Mouse (Mus musculus) liver, embryonic 13.5 days (tissue): Measurements from ENCODE around the gene Tbl1x. TPM values are rescaled to one million over a fixed set of nuclear protein-coding genes. Genes with fewer than 3 reads are reported as not detected.
"Not testable (repeated sequence)": the region's sequence is repeated elsewhere in the genome, so short reads cannot be mapped to it uniquely, and the experiment has no call there.

Experiments
- ATAC-seq: fragments of 200-750 bp; cut with Nextera tagmentation; 2 replicates; pipeline ENCODE4 v1.8.0; 2017; ENCODE audit warnings: low read depth, mild to moderate bottlenecking, moderate number of reproducible peaks, moderate library complexity
- DNase-seq: peaks from one replicate; pipeline ENCODE4 v3.0.0; 2022
- H3K27ac ChIP-seq: fragments of 300-500 bp; sonication (generic); 2 replicates; pipeline ENCODE4 v1.5.1; 2015; ENCODE audit warnings: moderate library complexity, mild to moderate bottlenecking, inconsistent platforms
- H3K27me3 ChIP-seq: fragments of 300-500 bp; sonication (generic); 2 replicates; pipeline ENCODE4 v1.6.1; 2015; ENCODE audit warnings: mild to moderate bottlenecking, inconsistent platforms
- H3K36me3 ChIP-seq: fragments of 300-500 bp; sonication (generic); 2 replicates; pipeline ENCODE4 v1.6.1; 2015; ENCODE audit warnings: mild to moderate bottlenecking, inconsistent platforms
- H3K4me1 ChIP-seq: fragments of 300-500 bp; sonication (generic); replicated peaks from 2 replicates; pipeline ENCODE4 v1.6.1; 2015; ENCODE audit warnings: inconsistent platforms
- H3K4me2 ChIP-seq: fragments of 300-500 bp; sonication (generic); 2 replicates; pipeline ENCODE4 v1.6.1; 2015; ENCODE audit warnings: inconsistent platforms, mild to moderate bottlenecking, moderate library complexity
- H3K4me3 ChIP-seq: fragments of 300-500 bp; sonication (generic); replicated peaks from 2 replicates; pipeline ENCODE4 v1.5.1; 2015; ENCODE audit warnings: mild to moderate bottlenecking, inconsistent platforms
- H3K9ac ChIP-seq: fragments of 300-500 bp; sonication (generic); 2 replicates; pipeline ENCODE4 v1.6.1; 2015; ENCODE audit warnings: mild to moderate bottlenecking, inconsistent platforms
- H3K9me3 ChIP-seq: fragments of 300-500 bp; sonication (generic); replicated peaks from 2 replicates; pipeline ENCODE4 v1.6.1; 2016; ENCODE audit warnings: inconsistent platforms
- whole genome bisulfite sequencing: fragments of 180-500 bp; shearing (Covaris S2); methylation state at CpG from one replicate; pipeline ENCODE4 v1.1.7; 2015; ENCODE audit not compliant: insufficient replicate concordance; 5-methylcytosine and 5-hydroxymethylcytosine counted together
- polyA plus RNA-seq: library from polyadenylated mRNA; unstranded; fragments of >200 nt; fragmentation: Nextera tagmentation; extraction: Ambion mirVana; gene quantifications from 2 replicates; pipeline ENCODE4 v1.2.1, GENCODE M21; 2015

Gene Tbl1x
- polyA plus RNA-seq, 1 experiment from 2014 or later = 20.3 TPM

DNA sequence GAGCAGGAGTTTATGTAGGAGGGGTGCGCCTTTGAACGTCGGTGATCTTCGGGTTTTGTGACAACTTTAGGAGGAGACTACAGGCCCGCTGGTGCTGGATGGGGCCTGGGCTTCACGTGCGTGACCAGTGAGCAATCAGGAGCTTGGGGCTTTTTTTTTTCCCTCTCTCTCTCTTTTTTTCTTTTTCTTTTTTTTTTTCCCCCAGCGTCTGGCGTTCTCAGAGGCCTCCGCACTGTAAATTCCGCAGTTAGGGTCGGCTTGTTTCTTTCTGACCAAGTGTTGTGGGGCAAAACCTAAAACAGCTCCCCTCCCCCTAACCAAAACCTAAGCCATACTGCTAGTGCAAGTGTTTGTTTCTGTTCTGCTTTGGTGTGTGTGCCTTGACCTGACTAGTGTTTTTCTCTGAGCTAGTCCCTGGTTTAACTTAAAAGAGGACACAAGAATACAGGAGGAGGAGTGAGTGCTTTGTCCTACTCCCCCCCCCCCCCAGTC is 1.2 kb downstream of the Tbl1x start:
- 14% methylated on average over 12 of the region's 12 CpGs for WGBS
- ATAC-seq (no peak), DNase-seq (no peak)
- Histone ChIP-seq H3K27me3 (no peaks in the 10 kb centered on the region), H3K4me1 (peaks cover 35% of the 10 kb centered on the region), H3K4me3 (peak overlapping the region; percentile 73), H3K27ac (0 out of 2 replicates have a peak overlapping the region, but pooled peaks have one; percentile 77), H3K36me3 (no peaks in the 10 kb centered on the region), H3K4me2 (peak overlapping the region; percentile 75), H3K9ac (peak overlapping the region; percentile 80), H3K9me3 (no peaks in the 10 kb centered on the region)

DNA sequence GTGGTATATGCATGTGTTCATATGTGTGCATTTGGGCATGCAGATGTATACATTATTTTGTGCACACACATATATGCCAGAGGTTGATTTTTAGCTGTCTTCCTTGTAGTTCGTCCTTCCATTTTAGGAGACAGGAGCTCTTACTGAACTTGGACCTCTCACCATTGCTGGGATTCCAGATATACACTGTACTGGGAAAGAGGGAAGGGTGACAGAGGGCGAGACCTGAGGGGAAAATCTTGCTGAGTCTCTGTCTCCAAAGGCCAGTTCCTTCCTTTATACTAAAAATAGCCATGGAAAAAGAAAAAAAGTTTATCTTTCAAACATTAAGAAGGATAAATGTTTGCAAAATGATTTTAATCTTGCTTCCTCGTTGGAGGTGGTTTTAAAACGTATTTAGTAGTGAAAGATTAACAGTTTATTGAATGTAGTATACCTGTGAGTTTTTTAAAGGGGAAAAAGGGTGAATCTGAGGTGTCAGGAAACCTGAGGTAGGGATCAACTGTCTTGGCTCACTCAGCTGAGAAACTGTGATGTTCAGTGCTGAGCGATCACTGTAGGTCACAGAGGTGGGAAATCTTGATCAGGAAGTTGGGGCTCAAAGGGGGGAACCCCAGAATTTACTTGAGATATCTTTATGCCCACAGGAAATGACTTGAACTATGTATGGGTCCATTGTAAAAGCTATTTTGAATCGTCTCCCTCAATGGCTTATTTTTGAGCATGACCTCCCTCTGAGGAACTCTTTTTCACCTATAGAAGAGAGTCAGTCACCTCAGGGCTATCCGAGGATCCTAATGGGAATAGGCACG is 6.7 kb downstream of the Tbl1x start:
- Histone ChIP-seq H3K4me1 (peaks cover 30% of the 10 kb centered on the region), H3K4me3 (no peak overlapping the region), H3K36me3 (no peaks in the 10 kb centered on the region), H3K27ac (no peak overlapping the region), H3K27me3 (no peaks in the 10 kb centered on the region), H3K9me3 (no peaks in the 10 kb centered on the region), H3K4me2 (no peak overlapping the region), H3K9ac (no peak overlapping the region)
- WGBS = 39% methylated on average over 8 of the region's 8 CpGs
- DNase-seq (no peak), ATAC-seq (no peak)

DNA sequence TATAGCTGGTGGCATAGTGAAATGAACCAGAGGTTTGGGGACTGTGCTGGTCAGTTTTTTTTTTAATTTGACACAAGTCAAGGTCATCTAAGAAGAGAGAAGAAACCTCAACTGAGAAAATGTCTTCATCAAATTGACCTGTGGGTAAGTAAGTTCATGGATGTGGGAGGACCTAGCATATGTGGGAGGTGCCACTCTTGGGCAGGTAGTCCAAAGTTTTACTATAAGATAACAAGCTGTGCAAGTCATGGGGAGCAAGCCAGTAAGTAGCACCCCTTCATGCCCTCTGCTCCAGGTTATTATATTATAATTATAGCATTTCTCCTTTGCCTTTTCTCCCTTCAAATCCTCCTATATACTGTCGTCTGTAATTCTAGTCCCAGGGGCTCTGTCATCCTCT is 8.1 kb downstream of the Tbl1x start:
- 60% methylated on average over 1 of the region's 1 CpGs for WGBS

DNA sequence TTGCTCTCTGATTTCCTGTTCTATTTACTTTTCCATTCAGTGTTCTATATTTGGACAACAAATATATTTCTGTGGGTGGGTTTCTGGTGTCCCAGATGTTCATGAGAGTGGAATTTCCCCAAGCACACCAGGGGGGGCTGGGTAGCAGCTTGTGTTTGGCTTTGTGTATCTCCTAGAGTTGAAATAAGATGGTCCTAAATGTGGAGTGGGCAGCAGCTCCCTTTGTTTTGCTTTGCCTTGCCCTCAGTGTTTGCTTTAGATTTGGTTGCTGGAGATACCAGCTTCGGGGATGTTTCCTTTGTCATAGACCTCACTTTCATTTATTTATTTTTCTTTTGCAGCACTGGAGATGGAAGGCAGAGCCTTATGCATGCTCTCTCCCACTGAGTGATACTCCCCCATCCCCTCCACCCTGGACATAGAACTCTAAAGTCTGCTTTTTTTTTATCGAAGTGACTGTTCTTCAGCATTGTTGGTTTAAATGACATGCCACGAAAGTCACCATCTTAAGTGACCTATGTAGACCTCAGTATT is 12.1 kb downstream of the Tbl1x start:
- Histone ChIP-seq H3K27me3 (no peaks in the 10 kb centered on the region), H3K36me3 (no peaks in the 10 kb centered on the region), H3K27ac (no peak overlapping the region), H3K4me2 (no peak overlapping the region), H3K4me1 (peaks cover 7% of the 10 kb centered on the region), H3K9ac (no peak overlapping the region), H3K9me3 (no peaks in the 10 kb centered on the region), H3K4me3 (no peak overlapping the region)
- 55% methylated on average over 3 of the region's 3 CpGs for WGBS
- no peak for DNase-seq
- no peak for ATAC-seq

More for the DNA sequence above, 8.1 kb downstream of the Tbl1x start:
- Histone ChIP-seq H3K9me3 (no peaks in the 10 kb centered on the region), H3K4me2 (no peak overlapping the region), H3K4me1 (peaks cover 24% of the 10 kb centered on the region), H3K36me3 (no peaks in the 10 kb centered on the region), H3K27me3 (no peaks in the 10 kb centered on the region), H3K27ac (no peak overlapping the region), H3K4me3 (no peak overlapping the region), H3K9ac (no peak overlapping the region)
- ATAC-seq (no peak; the same call in 1 of the 2 replicates), DNase-seq (no peak)

DNA sequence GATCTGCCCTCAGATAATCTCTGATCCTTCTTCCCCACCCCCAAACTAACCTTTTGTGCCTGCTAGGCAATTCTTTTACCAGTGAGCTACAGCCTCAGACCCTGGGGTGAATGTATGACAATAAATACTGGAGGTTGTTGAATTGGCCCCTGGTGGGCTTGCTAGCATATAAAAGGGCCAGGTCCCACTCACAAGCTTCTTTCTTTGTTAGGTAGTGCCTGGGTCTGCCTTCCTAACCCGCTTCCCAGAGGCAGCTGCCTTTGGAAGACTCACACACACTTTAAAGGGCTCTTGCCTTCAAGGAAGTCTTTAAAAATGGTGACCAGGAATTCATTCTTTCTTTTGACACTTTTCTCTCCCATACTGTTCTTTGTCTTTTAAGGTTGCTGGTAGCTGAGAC is 14.4 kb downstream of the Tbl1x start:
- no peak for ATAC-seq
- WGBS = 57% methylated on average over 1 of the region's 1 CpGs
- Histone ChIP-seq H3K9me3 (no peaks in the 10 kb centered on the region), H3K4me1 (no peaks in the 10 kb centered on the region), H3K27me3 (no peaks in the 10 kb centered on the region), H3K36me3 (no peaks in the 10 kb centered on the region), H3K27ac (no peak overlapping the region), H3K9ac (no peak overlapping the region), H3K4me3 (no peak overlapping the region), H3K4me2 (no peak overlapping the region)
- no peak for DNase-seq

DNA sequence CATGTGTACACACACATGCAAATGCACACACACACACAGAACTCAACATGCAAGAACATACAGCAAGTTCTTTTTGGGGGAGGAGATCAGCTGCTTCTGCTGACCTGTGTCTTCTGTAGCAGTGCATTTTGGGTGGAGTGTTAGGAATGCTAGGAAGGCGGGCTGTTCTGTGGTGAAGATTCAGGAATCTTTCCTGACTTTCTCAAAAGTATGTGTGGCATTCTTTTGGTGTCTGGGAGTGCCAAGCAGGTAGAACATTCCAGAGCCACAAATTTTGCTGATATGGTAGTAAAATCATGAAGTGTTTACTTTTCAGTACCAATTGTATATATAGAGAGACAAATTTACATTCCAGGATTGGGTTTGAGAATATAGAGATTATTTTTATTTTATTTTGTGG is 17.6 kb downstream of the Tbl1x start:
- Histone ChIP-seq H3K4me1 (no peaks in the 10 kb centered on the region; the same call in 1 of the 2 replicates), H3K4me3 (no peak overlapping the region), H3K4me2 (no peak overlapping the region), H3K27me3 (no peaks in the 10 kb centered on the region), H3K27ac (no peak overlapping the region), H3K9ac (no peak overlapping the region), H3K36me3 (no peaks in the 10 kb centered on the region), H3K9me3 (no peaks in the 10 kb centered on the region)
- ATAC-seq (no peak), DNase-seq (no peak)
- WGBS = 81% methylated on average over 1 of the region's 1 CpGs

DNA sequence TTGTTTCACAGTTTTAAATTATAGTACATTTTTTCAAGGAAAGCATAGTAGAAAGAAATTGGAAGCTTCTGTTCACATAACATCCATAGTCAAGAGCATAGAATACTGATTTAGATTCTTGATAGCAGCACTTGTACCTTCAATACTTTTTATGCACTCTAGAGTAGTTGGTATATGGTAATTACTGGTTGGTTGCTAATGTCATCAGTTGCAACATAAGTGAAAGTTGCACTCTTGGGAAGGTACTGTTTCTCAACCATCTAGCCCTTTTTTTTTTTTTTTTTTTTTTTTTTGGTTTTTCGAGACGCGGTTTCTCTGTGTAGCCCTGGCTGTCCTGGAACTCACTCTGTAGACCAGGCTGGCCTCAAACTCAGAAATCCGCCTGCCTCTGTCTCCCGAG is 20.2 kb downstream of the Tbl1x start:
- Histone ChIP-seq H3K9me3 (no peaks in the 10 kb centered on the region), H3K36me3 (no peaks in the 10 kb centered on the region), H3K4me2 (no peak overlapping the region), H3K9ac (no peak overlapping the region), H3K27me3 (no peaks in the 10 kb centered on the region), H3K4me1 (no peaks in the 10 kb centered on the region; the same call in 1 of the 2 replicates), H3K27ac (no peak overlapping the region), H3K4me3 (no peak overlapping the region)
- ATAC-seq (no peak), DNase-seq (no peak)
- WGBS = 67% methylated on average over 4 of the region's 5 CpGs

DNA sequence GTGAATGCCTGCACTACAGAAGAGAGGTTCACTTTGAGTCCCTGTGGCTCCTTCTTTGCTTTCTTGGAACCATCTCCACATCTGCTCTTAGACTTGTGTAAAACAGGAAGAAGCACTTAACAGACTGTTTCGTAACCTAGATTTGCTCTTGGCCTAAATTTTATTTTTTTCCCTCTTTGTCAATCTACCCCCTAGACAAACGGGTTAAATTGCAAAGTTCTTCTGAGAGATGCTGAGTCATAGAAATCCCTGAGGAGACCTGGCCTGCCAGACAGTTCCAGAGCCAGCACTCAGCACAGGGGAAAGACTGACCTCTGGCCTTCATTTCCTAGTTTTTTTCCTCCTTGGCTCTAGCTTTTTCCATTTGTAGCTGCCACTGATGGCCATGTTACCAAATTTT is 23.1 kb downstream of the Tbl1x start:
- DNase-seq (no peak), ATAC-seq (no peak)
- 59% methylated on average over 2 of the region's 2 CpGs for WGBS

DNA sequence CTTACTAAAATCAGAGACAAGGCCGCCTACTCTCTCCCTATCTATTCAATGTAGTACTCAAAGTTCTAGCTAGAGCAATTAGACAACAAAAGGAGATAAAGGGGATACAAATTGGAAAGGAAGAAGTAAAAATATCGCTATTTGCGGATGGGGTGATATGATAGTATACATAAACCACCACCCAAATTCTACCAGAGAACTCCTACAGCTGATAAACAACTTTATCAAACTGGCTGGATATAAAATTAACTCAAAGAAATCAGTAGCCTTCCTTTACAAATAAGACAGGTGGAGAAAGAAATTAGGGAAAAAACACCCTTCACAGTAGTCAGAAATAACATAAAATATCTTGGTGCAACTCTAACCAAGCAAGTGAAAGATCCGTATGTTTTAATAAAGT is 29.0 kb downstream of the Tbl1x start:
- H3K4me2 ChIP-seq, H3K27me3 ChIP-seq, H3K9me3 ChIP-seq, DNase-seq, H3K36me3 ChIP-seq, H3K4me3 ChIP-seq, H3K9ac ChIP-seq, H3K27ac ChIP-seq, ATAC-seq: not testable (repeated sequence)
- peaks cover 14% of the 10 kb centered on the region for H3K4me1 ChIP-seq
- 51% methylated on average over 4 of the region's 4 CpGs for WGBS

More for the DNA sequence above, 23.1 kb downstream of the Tbl1x start:
- H3K4me3 ChIP-seq = no peak overlapping the region
- no peaks in the 10 kb centered on the region for H3K27me3 ChIP-seq
- no peaks in the 10 kb centered on the region; the same call in 1 of the 2 replicates for H3K4me1 ChIP-seq
- H3K27ac ChIP-seq = no peak overlapping the region
- H3K9me3 ChIP-seq = no peaks in the 10 kb centered on the region
- no peak overlapping the region for H3K4me2 ChIP-seq
- no peak overlapping the region for H3K9ac ChIP-seq
- H3K36me3 ChIP-seq = no peaks in the 10 kb centered on the region

DNA sequence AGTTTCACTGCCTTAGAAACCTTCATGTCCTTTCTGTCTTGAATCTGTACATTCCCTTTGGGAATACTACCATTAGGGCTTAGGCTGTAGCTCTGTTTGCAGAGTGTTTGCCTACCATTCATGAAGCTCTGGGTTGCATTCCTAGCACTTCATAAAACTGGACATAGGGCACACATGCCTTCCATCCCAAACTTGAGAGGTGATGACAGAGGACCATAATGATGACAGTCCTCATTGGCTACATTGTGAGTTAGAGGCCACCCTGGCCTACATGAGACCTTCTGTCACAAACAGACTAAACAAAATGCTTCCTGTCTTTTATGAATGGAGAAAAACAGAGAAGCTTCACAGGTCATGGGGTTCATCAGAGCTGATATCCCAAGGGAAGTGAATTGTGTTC is 33.2 kb downstream of the Tbl1x start:
- H3K4me2 ChIP-seq = no peak overlapping the region
- H3K9me3 ChIP-seq = no peaks in the 10 kb centered on the region
- H3K9ac ChIP-seq = no peak overlapping the region
- peaks cover 37% of the 10 kb centered on the region for H3K4me1 ChIP-seq
- no peaks in the 10 kb centered on the region for H3K27me3 ChIP-seq
- ATAC-seq (no peak), DNase-seq (no peak)
- no peak overlapping the region for H3K27ac ChIP-seq
- no peak overlapping the region for H3K4me3 ChIP-seq
- no peaks in the 10 kb centered on the region for H3K36me3 ChIP-seq

DNA sequence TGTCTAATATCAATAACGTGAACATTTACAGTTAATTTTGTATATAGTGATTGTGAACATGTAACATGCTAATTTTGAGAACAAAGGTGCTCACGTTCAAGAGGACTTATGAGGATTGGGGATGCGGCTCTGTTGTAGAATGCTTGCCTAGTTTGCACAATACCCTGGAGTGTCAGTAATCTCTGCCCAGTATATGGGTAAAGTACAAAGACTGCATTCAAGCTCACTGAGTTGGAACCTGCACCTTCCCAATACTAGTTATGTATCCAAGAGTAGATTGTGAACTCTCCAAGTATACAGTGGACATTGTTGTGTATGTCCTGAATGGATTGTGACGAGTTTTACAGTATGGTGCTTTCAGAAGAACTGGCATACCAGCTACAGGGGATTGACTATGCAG is 33.7 kb downstream of the Tbl1x start:
- Histone ChIP-seq H3K4me1 (peaks cover 32% of the 10 kb centered on the region), H3K4me2 (no peak overlapping the region), H3K9me3 (no peaks in the 10 kb centered on the region), H3K9ac (no peak overlapping the region), H3K27ac (no peak overlapping the region), H3K4me3 (no peak overlapping the region), H3K36me3 (no peaks in the 10 kb centered on the region), H3K27me3 (no peaks in the 10 kb centered on the region)
- WGBS = 67% methylated on average over 4 of the region's 4 CpGs
- no peak for ATAC-seq
- no peak for DNase-seq
